ENCODE assay signal across 23 mouse cellular contexts in genomic region chr6:39915636-39916281, GRCm38 (mm10). TPM values are rescaled to one million over a fixed set of nuclear protein-coding genes. Genes with fewer than 3 reads are reported as not detected.
"Had no signal": no experiment of that assay in that cellular context is flagged by ENCODE, and none has a peak within 500 bp of the region (broad histone marks: within the 10 kb centered on the region; RNA-seq: fewer than 3 reads in every experiment).

No protein-coding gene starts in this region.

- H3K4me2 ChIP-seq: limb, embryonic 13.5 days; liver, embryonic 12.5 days; liver, embryonic 15.5 days; lung, embryonic 15.5 days; midbrain, embryonic 13.5 days; neural tube, embryonic 13.5 days had no signal

- ATAC-seq: liver, embryonic 12.5 days; midbrain, embryonic 13.5 days; midbrain, embryonic 16.5 days had no signal

- DNase-seq: kidney, postnatal 25 days; liver; lung, adult 18-20 months; lung, postnatal 10 days; lung, postnatal 36 days; retina, postnatal 1 day; thymus, adult 2 months; thymus, postnatal 14 days; thymus, postnatal 4 days had no signal

- H3K27ac ChIP-seq: kidney, postnatal 0 days; limb, embryonic 10.5 days; limb, embryonic 13.5 days; liver, embryonic 12.5 days; liver, embryonic 15.5 days; lung, embryonic 15.5 days; midbrain, embryonic 13.5 days; neural tube, embryonic 13.5 days had no signal

- H3K9me3 ChIP-seq: limb, embryonic 10.5 days; limb, embryonic 13.5 days; liver, embryonic 12.5 days; liver, embryonic 15.5 days; lung, embryonic 15.5 days; megakaryocyte, embryonic 14.5 days; midbrain, embryonic 10.5 days; midbrain, embryonic 13.5 days; neural tube, embryonic 13.5 days had no signal

- H3K4me1 ChIP-seq: limb, embryonic 10.5 days; liver, embryonic 12.5 days; liver, embryonic 15.5 days; lung, embryonic 15.5 days; megakaryocyte, embryonic 14.5 days had no signal

- H3K9ac ChIP-seq: limb, embryonic 13.5 days; liver, embryonic 12.5 days; liver, embryonic 15.5 days; lung, embryonic 15.5 days; midbrain, embryonic 13.5 days; neural tube, embryonic 13.5 days had no signal

- H3K36me3 ChIP-seq: limb, embryonic 10.5 days; limb, embryonic 13.5 days; liver, embryonic 12.5 days; liver, embryonic 15.5 days; lung, embryonic 15.5 days; midbrain, embryonic 10.5 days; neural tube, embryonic 13.5 days had no signal

- H3K27me3 ChIP-seq: limb, embryonic 13.5 days; liver, embryonic 12.5 days; liver, embryonic 15.5 days; lung, embryonic 15.5 days; midbrain, embryonic 13.5 days; neural tube, embryonic 13.5 days had no signal

- H3K4me3 ChIP-seq: limb, embryonic 10.5 days; limb, embryonic 13.5 days; liver, embryonic 12.5 days; liver, embryonic 15.5 days; lung, embryonic 15.5 days; megakaryocyte, embryonic 14.5 days; midbrain, embryonic 10.5 days; midbrain, embryonic 13.5 days; myocyte; neural tube, embryonic 13.5 days had no signal

RNA-seq across cellular contexts. Expression of gene Tmem178b, which starts 42.7 kb away (rescaled TPM):
- total RNA-seq: monocyte, adult 5-6 weeks; neutrophil, adult 5-6 weeks had no signal
- polyA plus RNA-seq: limb, embryonic 10.5 days; liver, embryonic 12.5 days; liver, embryonic 15.5 days had no signal
